Mouse (Mus musculus) neural tube, embryonic 12.5 days (tissue): ENCODE results near the gene Rp9. TPM values are rescaled to one million over a fixed set of nuclear protein-coding genes. Genes with fewer than 3 reads are reported as not detected.

ENCODE experiments used
- ATAC-seq: fragments of 200-750 bp; cut with Nextera tagmentation; 2 replicates; pipeline ENCODE4 v1.8.0; 2017; ENCODE audit warnings: low read depth, mild to moderate bottlenecking, moderate TSS enrichment, moderate library complexity; ENCODE audit not compliant: low FRiP score
- H3K27ac ChIP-seq: fragments of 300-500 bp; sonication (generic); 2 replicates; pipeline ENCODE4 v1.5.1; 2016
- H3K27me3 ChIP-seq: fragments of 300-500 bp; sonication (generic); replicated peaks from 2 replicates; pipeline ENCODE4 v1.6.1; 2016; ENCODE audit warnings: mild to moderate bottlenecking
- H3K36me3 ChIP-seq: fragments of 300-500 bp; sonication (generic); 2 replicates; pipeline ENCODE4 v1.6.1; 2016; ENCODE audit warnings: mild to moderate bottlenecking
- H3K4me1 ChIP-seq: fragments of 300-500 bp; sonication (generic); 2 replicates; pipeline ENCODE4 v1.6.1; 2016
- H3K4me2 ChIP-seq: fragments of 300-500 bp; sonication (generic); replicated peaks from 2 replicates; pipeline ENCODE4 v1.6.1; 2016; ENCODE audit warnings: mild to moderate bottlenecking
- H3K4me3 ChIP-seq: fragments of 300-500 bp; sonication (generic); 2 replicates; pipeline ENCODE4 v1.5.1; 2016
- H3K9ac ChIP-seq: fragments of 300-500 bp; sonication (generic); 2 replicates; pipeline ENCODE4 v1.6.1; 2016; ENCODE audit warnings: mild to moderate bottlenecking
- H3K9me3 ChIP-seq: fragments of 300-500 bp; sonication (generic); 2 replicates; pipeline ENCODE4 v1.6.1; 2016; ENCODE audit warnings: mild to moderate bottlenecking
- WGBS: fragments of 180-500 bp; shearing (Covaris S2); methylation state at CpG from one replicate; pipeline ENCODE4 v1.1.7; 2016; 5-methylcytosine and 5-hydroxymethylcytosine counted together
- polyA plus RNA-seq: library from polyadenylated mRNA; unstranded; fragments of >200 nt; fragmentation: Nextera tagmentation; extraction: Ambion mirVana; gene quantifications from 2 replicates; pipeline ENCODE4 v1.2.1, GENCODE M21; 2016

Gene Rp9
- polyA plus RNA-seq, 1 experiment from 2014 or later = 57.3 TPM

DNA sequence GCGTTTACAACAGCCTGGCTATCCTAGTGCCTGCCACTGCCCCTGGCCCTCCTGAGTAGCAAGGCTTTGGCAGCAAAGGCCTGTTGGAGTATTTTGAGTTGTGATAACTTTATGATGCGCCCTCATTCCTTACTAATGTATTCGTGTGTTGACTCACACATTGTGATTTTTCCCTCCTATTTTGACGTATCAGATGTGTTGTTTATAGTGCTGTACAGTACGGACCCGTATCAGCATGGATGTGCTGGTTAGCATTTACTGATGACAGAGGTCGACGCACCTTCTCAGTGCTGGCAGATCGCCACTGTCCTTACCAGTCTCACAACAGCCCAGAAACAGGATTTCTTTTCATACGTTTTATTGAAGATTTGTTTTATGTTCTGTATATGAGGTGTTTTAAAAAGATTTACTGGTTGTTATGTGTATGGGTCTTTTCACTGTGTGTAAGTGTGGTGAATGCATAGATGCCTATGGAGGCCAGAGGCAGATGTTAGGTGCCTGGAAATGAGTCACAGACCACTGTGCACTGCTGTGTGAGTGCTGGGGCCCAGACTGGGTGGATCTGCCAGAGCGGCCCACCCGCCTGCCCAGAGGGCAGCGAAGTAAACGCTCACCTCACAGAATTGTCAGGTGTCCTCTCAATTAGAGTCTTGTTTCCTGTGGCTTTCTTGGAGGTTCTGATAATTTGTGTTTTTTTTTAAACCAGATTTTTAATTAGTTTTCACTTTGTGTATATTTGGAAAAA lies 40.7 kb downstream of the Rp9 start:
- 82% methylated on average over 14 of the region's 14 CpGs for WGBS
- H3K4me2 ChIP-seq = no peak overlapping the region
- ATAC-seq = no peak

DNA sequence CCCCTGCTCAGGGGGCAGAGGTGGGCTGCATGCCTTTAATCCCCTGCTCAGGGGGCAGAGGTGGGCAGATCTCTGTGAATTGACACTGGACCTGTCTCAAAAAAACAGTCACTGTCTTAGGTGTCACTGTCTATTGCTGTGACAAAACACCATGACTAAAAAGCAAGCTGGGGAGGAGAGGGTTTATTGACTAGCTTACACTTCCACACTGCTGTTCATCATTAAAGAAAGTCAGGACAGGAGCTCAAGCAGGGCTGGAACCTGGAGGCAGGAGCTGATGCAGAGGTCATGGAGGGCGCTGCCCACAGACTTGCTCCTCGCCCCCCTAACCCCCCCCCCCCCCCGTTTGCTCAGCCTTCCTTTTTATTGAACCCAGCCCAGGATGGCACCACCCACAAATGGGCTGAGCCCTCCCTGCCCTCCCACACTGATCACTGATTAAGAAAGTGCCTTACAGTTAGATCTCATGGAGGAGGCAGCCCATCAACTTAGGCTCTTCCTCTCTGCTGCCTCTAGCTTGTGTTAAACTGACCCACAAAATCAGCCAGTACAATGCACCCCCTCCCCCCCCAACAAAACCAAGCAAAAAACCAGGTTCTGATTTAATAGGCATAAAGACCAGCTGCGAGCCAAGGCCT lies 41.4 kb downstream of the Rp9 start:
- Histone ChIP-seq H3K9me3 (no peaks in the 10 kb centered on the region), H3K36me3 (no peaks in the 10 kb centered on the region), H3K27me3 (no peaks in the 10 kb centered on the region), H3K4me1 (no peaks in the 10 kb centered on the region), H3K9ac (no peak overlapping the region), H3K4me3 (no peak overlapping the region), H3K4me2 (no peak overlapping the region), H3K27ac (no peak overlapping the region)
- 35% methylated on average over 4 of the region's 4 CpGs for WGBS
- ATAC-seq = no peak

More for the DNA sequence above, 40.7 kb downstream of the Rp9 start:
- Histone ChIP-seq H3K4me1 (no peaks in the 10 kb centered on the region), H3K9me3 (no peaks in the 10 kb centered on the region), H3K9ac (no peak overlapping the region), H3K27ac (no peak overlapping the region), H3K4me3 (no peak overlapping the region), H3K27me3 (no peaks in the 10 kb centered on the region), H3K36me3 (no peaks in the 10 kb centered on the region)

DNA sequence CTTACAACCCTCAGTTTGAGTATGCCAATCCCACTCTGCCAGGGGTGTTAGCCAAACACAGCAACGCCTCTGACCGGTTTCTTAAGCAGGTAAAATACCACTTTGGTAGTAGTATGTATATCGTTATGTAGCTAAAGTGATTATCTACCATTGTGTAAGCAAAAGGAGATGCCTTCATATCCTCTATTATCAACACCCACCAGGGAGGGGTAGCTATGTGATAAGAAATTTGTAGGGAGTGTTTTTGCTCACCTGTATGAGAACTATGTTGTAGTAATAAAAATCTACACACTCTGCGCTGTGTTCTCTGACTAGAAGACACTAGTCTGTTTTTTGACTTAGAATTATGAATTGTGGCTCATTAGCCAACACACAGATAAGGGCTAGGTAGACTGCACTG lies 44.8 kb downstream of the Rp9 start:
- Histone ChIP-seq H3K4me1 (no peaks in the 10 kb centered on the region; the same call in 1 of the 2 replicates), H3K36me3 (no peaks in the 10 kb centered on the region), H3K27ac (no peak overlapping the region), H3K27me3 (no peaks in the 10 kb centered on the region), H3K4me2 (no peak overlapping the region), H3K9me3 (no peaks in the 10 kb centered on the region), H3K9ac (no peak overlapping the region), H3K4me3 (no peak overlapping the region)
- no peak for ATAC-seq
- WGBS = 91% methylated on average over 4 of the region's 4 CpGs

DNA sequence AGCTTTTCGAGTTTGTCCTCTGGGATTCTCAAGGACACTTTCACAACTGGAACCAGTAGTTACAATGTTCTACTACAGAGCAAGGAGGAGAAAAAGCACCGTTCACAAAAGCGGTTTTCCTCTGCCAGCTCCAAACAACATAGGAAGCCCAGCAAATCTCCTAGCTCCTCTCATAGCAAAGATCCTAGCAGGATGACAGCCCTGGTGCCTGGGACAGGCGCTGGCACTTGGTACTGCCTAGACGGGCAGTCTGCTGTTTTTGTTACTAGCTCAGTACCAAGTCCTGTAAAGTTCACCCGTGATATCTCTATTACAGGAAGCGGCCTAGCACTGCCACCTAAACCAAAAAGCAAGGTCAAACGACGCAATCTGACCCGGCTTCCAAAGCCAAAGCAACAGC lies 45.3 kb downstream of the Rp9 start:
- no peak overlapping the region for H3K4me2 ChIP-seq

DNA sequence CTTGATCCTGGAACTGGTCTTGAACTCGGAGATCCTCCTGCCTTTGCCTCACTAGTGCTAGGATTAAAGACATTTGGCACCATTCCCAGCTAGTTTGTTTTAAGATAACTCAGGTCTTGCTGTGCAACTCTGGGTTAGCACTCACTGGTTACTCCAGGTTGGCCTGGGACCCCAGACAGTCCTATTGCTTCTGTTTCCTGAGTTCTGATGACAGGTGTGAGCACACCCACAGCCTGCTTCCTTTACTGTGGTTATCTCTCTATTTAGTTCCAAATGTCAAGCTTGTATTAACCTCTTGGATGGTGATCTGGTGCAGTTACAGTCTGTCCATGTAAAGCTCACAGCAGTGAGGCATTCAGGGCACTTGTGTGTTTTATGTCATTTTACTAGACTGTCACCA lies 46.0 kb downstream of the Rp9 start:
- H3K9ac ChIP-seq = no peak overlapping the region
- no peaks in the 10 kb centered on the region for H3K9me3 ChIP-seq
- H3K27me3 ChIP-seq = no peaks in the 10 kb centered on the region
- no peak overlapping the region for H3K4me2 ChIP-seq
- 90% methylated on average over 1 of the region's 1 CpGs for WGBS
- no peak overlapping the region for H3K4me3 ChIP-seq
- H3K27ac ChIP-seq = no peak overlapping the region
- no peaks in the 10 kb centered on the region for H3K36me3 ChIP-seq
- H3K4me1 ChIP-seq = no peaks in the 10 kb centered on the region; the same call in 1 of the 2 replicates
- ATAC-seq = no peak

More for the DNA sequence above, 45.3 kb downstream of the Rp9 start:
- Histone ChIP-seq H3K9me3 (no peaks in the 10 kb centered on the region), H3K27me3 (no peaks in the 10 kb centered on the region), H3K27ac (no peak overlapping the region), H3K36me3 (no peaks in the 10 kb centered on the region), H3K9ac (no peak overlapping the region), H3K4me3 (no peak overlapping the region), H3K4me1 (no peaks in the 10 kb centered on the region; the same call in 1 of the 2 replicates)
- 81% methylated on average over 10 of the region's 10 CpGs for WGBS
- ATAC-seq = no peak

DNA sequence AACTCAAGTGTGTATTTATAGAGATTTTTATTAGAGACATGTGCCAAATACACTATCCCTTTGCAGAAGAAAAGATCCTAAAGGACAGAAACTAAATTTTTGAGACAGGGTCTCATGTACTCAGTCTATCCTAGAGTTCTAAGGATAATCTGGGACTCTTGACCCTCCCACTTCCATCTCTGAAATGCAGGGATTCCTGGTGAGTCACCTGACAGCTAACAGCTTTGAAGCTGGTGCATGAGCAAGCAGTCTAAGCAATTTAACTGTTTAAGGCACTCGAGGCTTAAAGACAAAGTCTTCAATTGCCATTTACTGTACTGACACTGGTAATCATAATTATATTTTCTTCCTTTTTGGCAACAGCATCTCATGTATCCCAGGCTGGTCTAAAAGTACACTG lies 47.0 kb downstream of the Rp9 start:
- Histone ChIP-seq H3K9me3 (no peaks in the 10 kb centered on the region), H3K36me3 (no peaks in the 10 kb centered on the region), H3K27me3 (no peaks in the 10 kb centered on the region), H3K4me1 (no peaks in the 10 kb centered on the region; the same call in 1 of the 2 replicates), H3K27ac (no peak overlapping the region), H3K9ac (no peak overlapping the region), H3K4me2 (no peak overlapping the region), H3K4me3 (no peak overlapping the region)
- ATAC-seq = no peak
- 64% methylated on average over 1 of the region's 1 CpGs for WGBS

DNA sequence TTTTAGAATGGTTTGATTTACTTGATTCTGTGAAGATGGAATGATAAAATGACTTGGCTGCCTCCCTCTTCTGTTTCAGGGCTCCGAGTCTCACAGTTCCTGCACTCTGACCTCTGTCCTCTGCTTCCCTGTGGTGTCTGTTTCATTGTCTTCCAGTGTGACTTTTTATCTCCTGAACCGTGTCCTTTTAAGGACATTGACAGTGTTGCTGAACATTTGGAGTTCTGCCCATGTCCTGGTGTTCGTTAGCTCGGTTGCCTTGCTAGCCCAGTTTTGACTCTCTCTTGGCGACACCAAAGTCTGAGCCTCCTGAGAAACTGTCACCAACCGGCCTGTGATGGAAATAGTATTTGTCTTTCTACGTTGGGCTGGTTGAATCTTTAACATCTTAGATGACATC lies 49.1 kb downstream of the Rp9 start:
- Histone ChIP-seq H3K36me3 (no peaks in the 10 kb centered on the region), H3K9ac (no peak overlapping the region), H3K9me3 (no peaks in the 10 kb centered on the region), H3K4me1 (no peaks in the 10 kb centered on the region; the same call in 1 of the 2 replicates), H3K4me3 (no peak overlapping the region), H3K27ac (no peak overlapping the region), H3K27me3 (no peaks in the 10 kb centered on the region), H3K4me2 (no peak overlapping the region)
- no peak for ATAC-seq
- 35% methylated on average over 7 of the region's 7 CpGs for WGBS

DNA sequence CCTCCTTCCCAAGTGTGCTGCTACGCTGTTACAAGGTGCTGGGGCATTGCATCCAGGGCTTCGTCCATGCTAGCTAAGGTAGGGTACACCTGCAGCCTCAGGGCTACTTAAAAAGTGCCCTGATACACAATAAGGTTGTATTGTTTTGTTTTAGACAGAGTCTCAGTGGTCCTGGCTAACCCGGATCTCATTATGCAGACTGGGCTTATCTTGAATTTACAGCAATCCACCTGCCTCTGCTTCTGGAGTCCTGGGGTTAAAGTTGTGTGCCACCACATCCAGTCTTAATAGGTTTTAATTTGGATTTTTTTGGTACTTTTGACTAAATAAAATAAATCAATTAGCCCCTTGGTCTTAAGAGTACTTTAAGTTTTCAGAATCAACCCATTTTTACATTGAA lies 49.7 kb downstream of the Rp9 start:
- no peak for ATAC-seq
- no peaks in the 10 kb centered on the region for H3K9me3 ChIP-seq
- H3K9ac ChIP-seq = no peak overlapping the region
- H3K27ac ChIP-seq = no peak overlapping the region
- no peaks in the 10 kb centered on the region for H3K27me3 ChIP-seq
- H3K4me3 ChIP-seq = no peak overlapping the region
- H3K36me3 ChIP-seq = no peaks in the 10 kb centered on the region
- no peaks in the 10 kb centered on the region; the same call in 1 of the 2 replicates for H3K4me1 ChIP-seq
- 84% methylated on average over 3 of the region's 3 CpGs for WGBS
- no peak overlapping the region for H3K4me2 ChIP-seq

DNA sequence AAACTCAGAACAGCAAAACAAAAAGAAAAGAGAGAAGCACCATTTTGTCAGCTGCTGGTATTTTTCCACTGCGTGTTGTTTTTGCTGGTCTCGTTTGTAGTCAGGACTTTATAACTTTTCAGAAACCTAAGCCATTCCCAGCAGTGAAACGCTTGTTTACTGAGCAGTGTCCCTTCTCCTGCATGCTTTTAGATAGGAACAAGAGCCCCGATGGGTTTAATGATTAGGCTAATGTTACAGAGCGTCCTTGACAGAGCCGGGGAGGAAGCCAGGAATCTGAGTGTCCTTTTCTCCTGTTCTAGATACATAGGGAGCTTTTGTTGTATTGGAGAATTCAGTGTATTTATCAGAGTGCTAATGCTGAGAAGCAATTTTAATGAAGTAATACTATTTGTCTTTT lies 52.0 kb downstream of the Rp9 start:
- Histone ChIP-seq H3K4me2 (no peak overlapping the region), H3K4me1 (no peaks in the 10 kb centered on the region; the same call in 1 of the 2 replicates), H3K36me3 (no peaks in the 10 kb centered on the region), H3K27ac (no peak overlapping the region), H3K4me3 (no peak overlapping the region), H3K9me3 (no peaks in the 10 kb centered on the region), H3K9ac (no peak overlapping the region), H3K27me3 (no peaks in the 10 kb centered on the region)
- no peak for ATAC-seq
- 59% methylated on average over 6 of the region's 6 CpGs for WGBS

DNA sequence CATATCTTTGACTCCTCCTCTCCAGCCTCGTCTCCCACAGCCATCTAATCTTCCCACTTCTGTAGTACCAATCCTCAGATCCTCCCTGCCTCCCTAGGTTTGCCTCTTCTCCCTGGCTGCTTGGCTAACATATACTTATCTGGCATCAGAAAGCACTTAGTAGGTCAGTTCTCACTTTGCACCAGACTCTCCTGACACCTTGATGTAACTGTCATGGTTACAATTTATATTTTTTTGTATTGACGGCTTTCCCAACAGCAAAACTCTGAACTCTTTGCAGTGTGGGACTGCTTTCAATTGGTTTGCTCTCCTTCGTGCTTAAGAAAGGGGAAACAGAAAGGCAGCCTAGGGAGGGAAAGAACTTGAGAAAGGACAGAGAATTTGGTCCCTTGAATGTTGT lies 53.4 kb downstream of the Rp9 start:
- H3K4me3 ChIP-seq = no peak overlapping the region
- ATAC-seq = no peak
- 77% methylated on average over 3 of the region's 3 CpGs for WGBS

DNA sequence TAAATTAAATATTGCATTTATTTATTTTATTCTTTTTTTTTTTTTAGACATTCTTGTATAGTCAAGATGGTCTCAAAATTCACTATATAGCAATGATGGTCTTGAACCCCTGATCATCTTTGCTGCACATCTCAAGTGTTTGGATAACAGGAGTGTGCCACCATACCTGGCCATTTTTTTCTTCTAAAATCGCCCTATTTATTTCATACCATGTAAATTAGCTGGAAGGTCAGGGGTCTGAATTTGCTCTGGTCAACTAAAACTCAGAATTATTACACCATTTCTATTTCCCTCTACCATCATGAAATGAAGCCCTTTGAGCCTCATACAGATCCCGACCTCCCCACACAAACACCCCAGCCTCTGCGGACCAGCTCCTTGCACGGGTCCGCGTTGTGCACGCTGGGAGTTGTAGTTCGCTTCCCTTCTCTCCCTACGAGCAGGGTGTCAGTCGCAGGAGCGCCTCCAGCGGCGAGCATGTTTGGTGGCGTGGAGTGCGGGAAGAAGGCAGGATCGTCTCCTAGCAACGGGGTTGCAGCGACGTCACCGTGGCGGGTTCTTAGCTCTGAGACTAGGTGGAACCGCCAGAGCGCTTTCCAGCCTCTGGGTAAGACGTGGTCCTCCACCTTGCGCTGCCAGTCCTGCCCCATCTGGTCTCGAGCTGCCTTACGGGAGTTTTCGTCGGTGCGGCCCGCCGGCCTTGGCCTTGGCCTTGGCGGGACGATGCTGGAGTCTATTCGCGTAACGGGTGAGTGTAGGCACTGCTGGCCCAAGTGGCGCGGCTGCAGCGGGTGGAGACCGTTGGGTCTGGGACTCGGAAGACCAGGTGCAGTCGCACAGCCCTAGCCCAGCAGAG lies 58.3 kb downstream of the Rp9 start, which contains the start of gene 9530077C05Rik:
TSS of gene 9530077C05Rik (plus strand) at position 512 of the 856 bp plus-strand sequence.
- Histone ChIP-seq H3K9ac (peak within 1 kb of the TSS; percentile 59), H3K4me2 (peak within 1 kb of the TSS; percentile 67), H3K27me3 (no peaks in the 10 kb centered on the region), H3K27ac (no peak within 1 kb of the TSS), H3K4me3 (peak within 1 kb of the TSS; percentile 47), H3K9me3 (no peaks in the 10 kb centered on the region), H3K4me1 (no peaks in the 10 kb centered on the region; the same call in 1 of the 2 replicates), H3K36me3 (no peaks in the 10 kb centered on the region)
- under 1% methylated on average over 43 of the region's 43 CpGs for WGBS
- peak; percentile 99 for ATAC-seq

More for the DNA sequence above, 53.4 kb downstream of the Rp9 start:
- H3K9me3 ChIP-seq = no peaks in the 10 kb centered on the region
- no peaks in the 10 kb centered on the region; the same call in 1 of the 2 replicates for H3K4me1 ChIP-seq
- no peak overlapping the region for H3K4me2 ChIP-seq
- no peak overlapping the region for H3K9ac ChIP-seq
- no peaks in the 10 kb centered on the region for H3K36me3 ChIP-seq
- no peak overlapping the region for H3K27ac ChIP-seq
- no peaks in the 10 kb centered on the region for H3K27me3 ChIP-seq

DNA sequence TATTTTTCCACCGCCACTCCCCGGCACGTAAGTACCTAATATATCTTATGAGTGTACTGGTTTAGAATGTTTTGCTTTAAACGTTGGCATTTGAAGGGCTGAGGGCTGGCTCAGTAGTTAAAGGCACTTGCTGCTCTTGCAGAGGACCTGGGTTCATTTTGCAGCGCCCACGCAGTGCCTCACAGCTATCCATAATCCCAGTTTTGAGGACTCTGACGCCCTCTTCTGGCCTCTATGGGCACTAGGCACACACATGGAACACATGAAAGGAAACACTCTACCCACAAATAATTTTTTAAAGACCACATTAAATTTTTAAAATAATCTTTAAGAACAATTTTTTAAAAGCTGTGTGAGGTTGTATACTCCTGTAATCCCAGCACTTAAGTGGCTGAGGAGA lies 60.0 kb downstream of the Rp9 start:
- H3K9ac ChIP-seq = no peak overlapping the region
- no peak overlapping the region for H3K27ac ChIP-seq
- H3K4me2 ChIP-seq = no peak overlapping the region
- H3K9me3 ChIP-seq = no peaks in the 10 kb centered on the region
- no peak overlapping the region for H3K4me3 ChIP-seq
- H3K27me3 ChIP-seq = no peaks in the 10 kb centered on the region
- no peak for ATAC-seq
- H3K36me3 ChIP-seq = no peaks in the 10 kb centered on the region
- no peaks in the 10 kb centered on the region; the same call in 1 of the 2 replicates for H3K4me1 ChIP-seq
- WGBS = 79% methylated on average over 7 of the region's 7 CpGs
